Mouse (Mus musculus): ENCODE data around the gene Olfm2. TPM values are rescaled to one million over a fixed set of nuclear protein-coding genes. Genes with fewer than 3 reads are reported as not detected.
A peak's percentile ranks its signal among the peaks of the same experiment; 100 is the strongest.

Gene Olfm2
- polyA plus RNA-seq, 1 experiment from 2014 or later, result 1.1 TPM

DNA sequence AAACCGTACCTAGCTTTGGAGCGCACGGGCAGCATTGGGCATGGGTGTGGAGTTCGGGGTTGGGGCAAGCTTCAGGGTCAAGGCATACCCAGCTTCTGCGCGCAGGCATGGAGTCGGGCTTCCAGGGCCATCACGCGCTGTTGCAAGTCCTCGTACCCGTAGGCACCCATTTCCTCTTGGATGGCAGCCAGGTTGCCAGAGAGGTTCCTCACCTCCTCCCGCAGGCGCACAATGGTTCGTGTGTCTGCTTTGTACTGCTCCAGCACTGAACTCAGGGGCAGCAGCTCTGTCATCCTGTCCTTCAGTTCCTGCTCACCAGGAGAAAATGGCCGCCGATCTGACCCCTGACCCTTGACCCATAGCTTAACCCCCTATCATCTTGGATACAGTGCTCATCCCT, 74.1 kb downstream of the Olfm2 start:
- H3K4me2 ChIP-seq, result no peak overlapping the region
- ATAC-seq (ENCODE audit: insufficient number of reproducible peaks, low FRiP score), result no peak
- H3K9me3 ChIP-seq (replicated peaks), result no peaks in the 10 kb centered on the region
- WGBS, result 87% methylated on average over 16 of the region's 16 CpGs
- H3K4me1 ChIP-seq (replicated peaks), result 0 out of 2 replicates have a peak, but pooled peaks cover 5% of the 10 kb centered on the region
- H3K27me3 ChIP-seq (replicated peaks), result no peaks in the 10 kb centered on the region
- H3K36me3 ChIP-seq, result no peaks in the 10 kb centered on the region
- H3K27ac ChIP-seq (ENCODE audit: poor library complexity, severe bottlenecking), result no peak overlapping the region
- H3K4me3 ChIP-seq, result no peak overlapping the region
- H3K9ac ChIP-seq, result no peak overlapping the region

DNA sequence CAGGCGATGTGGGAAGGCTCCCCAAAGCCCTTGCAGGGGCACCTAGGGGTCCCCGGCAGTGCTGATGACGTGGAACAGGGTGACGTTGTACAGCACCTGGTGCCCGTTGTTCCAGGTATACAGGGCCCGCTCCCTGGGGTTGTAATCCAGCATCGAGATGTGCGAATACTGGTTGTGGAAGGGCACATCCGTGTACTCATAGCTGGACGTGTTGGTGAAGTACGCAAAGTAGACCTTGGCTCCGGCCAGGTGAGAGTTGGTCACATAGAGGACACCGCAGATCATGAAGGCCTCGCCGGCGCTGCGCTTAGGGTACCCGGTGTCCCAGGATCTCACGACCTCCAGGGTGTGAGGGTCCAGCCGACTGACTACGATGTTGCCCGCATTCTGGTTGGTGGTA, 78.1 kb downstream of the Olfm2 start:
- H3K4me3 ChIP-seq, result no peak overlapping the region
- WGBS, result 91% methylated on average over 22 of the region's 22 CpGs
- peaks cover 20% of the 10 kb centered on the region for H3K36me3 ChIP-seq
- no peak overlapping the region for H3K27ac ChIP-seq (ENCODE audit: poor library complexity, severe bottlenecking)
- no peak overlapping the region for H3K4me2 ChIP-seq
- ATAC-seq (ENCODE audit: insufficient number of reproducible peaks, low FRiP score), result no peak
- H3K4me1 ChIP-seq (replicated peaks), result 0 out of 2 replicates have a peak, but pooled peaks cover 4% of the 10 kb centered on the region
- H3K9ac ChIP-seq, result no peak overlapping the region
- H3K9me3 ChIP-seq (replicated peaks), result no peaks in the 10 kb centered on the region
- no peaks in the 10 kb centered on the region for H3K27me3 ChIP-seq (replicated peaks)

DNA sequence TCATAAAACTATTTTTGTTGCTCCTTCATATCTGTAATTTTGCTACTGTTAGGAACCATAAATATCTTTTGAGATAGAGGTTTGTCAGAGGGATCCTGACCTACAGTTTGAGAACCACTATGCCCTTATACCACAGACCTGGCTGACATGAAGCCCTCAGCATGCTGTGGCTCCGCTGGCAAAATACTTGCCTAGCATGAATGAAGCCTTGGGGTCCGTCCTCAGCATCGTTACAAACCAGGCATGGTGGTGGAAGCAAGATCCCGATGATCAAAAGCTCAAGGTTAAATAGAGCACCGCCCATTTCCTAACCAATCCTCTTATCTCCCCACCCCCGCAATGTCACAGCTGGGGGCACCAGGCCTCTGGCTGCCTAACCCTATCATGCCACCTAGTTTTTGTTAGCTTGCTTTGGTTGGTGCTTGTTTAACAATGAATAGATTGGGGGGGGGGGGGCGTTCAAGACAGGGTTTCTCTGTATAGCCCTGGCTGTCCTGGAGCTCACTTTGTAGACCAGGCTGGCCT, 79.6 kb downstream of the Olfm2 start:
- Histone ChIP-seq H3K27me3 (replicated peaks) (no peaks in the 10 kb centered on the region), H3K9me3 (replicated peaks) (no peaks in the 10 kb centered on the region), H3K4me1 (replicated peaks) (0 out of 2 replicates have a peak, but pooled peaks cover 4% of the 10 kb centered on the region), H3K4me3 (no peak overlapping the region), H3K4me2 (no peak overlapping the region), H3K27ac (ENCODE audit: poor library complexity, severe bottlenecking) (no peak overlapping the region), H3K9ac (no peak overlapping the region), H3K36me3 (peaks cover 34% of the 10 kb centered on the region)
- no peak for ATAC-seq (ENCODE audit: insufficient number of reproducible peaks, low FRiP score)
- 5% methylated on average over 7 of the region's 7 CpGs for WGBS

DNA sequence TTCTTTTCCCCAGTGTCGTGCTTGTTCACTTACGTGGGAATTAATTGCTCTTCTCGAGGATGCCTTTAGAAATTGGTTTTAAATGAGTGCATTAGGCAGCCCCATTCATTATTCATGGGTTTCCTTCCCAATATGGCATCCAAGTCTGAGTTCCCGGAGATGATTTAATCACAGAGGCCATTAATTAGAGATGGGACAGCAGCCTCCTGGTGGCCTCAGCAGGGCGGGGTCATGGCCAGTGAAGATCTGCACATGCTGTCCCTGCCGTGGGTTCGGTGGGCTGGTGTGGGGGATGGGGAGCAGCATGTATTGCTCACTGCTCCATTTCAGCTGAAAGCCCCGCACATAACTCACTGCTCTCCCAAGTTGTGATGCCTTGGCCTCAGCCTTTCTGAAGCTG, 80.2 kb downstream of the Olfm2 start:
- H3K9me3 ChIP-seq (replicated peaks), result no peaks in the 10 kb centered on the region
- H3K27me3 ChIP-seq (replicated peaks), result no peaks in the 10 kb centered on the region
- H3K9ac ChIP-seq, result no peak overlapping the region
- H3K27ac ChIP-seq (ENCODE audit: poor library complexity, severe bottlenecking), result no peak overlapping the region
- H3K4me3 ChIP-seq, result no peak overlapping the region
- peaks cover 41% of the 10 kb centered on the region for H3K36me3 ChIP-seq
- no peak for ATAC-seq (ENCODE audit: insufficient number of reproducible peaks, low FRiP score)
- no peak overlapping the region for H3K4me2 ChIP-seq
- 40% methylated on average over 8 of the region's 8 CpGs for WGBS
- 0 out of 2 replicates have a peak, but pooled peaks cover 4% of the 10 kb centered on the region for H3K4me1 ChIP-seq (replicated peaks)

DNA sequence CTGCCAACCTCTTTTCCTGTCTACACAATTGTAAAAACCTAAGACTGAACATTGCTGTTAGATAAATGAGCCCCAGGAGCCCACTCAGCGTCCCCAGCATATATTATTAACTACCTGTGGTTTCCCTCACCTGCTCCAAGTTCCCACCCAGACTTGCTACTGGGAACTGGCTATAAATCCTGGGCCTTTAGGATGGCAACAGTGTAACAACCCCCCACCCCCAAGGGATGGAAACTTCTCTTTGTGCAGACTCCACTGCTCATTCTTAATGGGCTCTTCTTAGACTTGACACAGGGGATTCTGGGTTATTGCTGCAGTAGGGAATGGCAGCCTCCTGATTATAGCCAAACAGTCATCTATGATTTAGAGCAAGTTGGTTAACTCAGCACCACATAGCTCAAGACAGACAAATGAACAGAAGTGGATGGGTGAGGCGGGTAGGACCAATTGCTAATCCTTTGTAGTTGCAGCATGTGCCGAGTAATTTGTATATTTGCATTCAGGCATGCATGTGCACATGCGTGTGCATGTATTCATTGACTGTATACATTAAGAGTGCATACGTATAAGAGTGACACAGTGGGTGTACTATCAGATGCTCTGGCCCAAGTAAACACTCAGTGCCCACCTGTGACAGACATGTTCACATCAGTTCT, 81.0 kb downstream of the Olfm2 start:
- peaks cover 49% of the 10 kb centered on the region for H3K36me3 ChIP-seq
- ATAC-seq (ENCODE audit: insufficient number of reproducible peaks, low FRiP score), result no peak
- no peaks in the 10 kb centered on the region for H3K9me3 ChIP-seq (replicated peaks)
- H3K4me2 ChIP-seq, result no peak overlapping the region
- H3K27ac ChIP-seq (ENCODE audit: poor library complexity, severe bottlenecking), result no peak overlapping the region
- H3K4me1 ChIP-seq (replicated peaks), result 0 out of 2 replicates have a peak, but pooled peaks cover 4% of the 10 kb centered on the region
- 80% methylated on average over 5 of the region's 5 CpGs for WGBS
- H3K27me3 ChIP-seq (replicated peaks), result no peaks in the 10 kb centered on the region
- H3K4me3 ChIP-seq, result no peak overlapping the region
- no peak overlapping the region for H3K9ac ChIP-seq

DNA sequence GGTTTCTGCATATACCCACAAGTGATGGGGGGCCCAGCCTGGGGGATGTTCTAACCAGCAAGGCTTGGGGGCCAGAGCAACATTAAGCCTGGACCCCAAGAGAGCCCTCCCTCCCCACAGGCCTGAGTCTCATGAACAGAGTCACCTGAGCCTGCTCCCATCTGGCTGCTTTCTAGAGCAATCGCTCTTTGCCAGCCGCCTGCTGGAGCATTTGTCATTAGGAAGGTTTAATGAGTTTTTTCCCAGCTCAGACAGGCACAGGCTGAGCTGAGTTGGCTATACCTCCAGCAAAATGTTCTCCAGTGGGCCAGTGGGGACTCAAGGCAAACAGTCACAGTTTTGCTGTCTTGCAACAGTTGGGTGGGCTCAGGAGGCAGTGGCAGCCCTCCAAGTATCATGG, 81.8 kb downstream of the Olfm2 start:
- WGBS, result 85% methylated on average over 2 of the region's 2 CpGs
- Histone ChIP-seq H3K4me3 (no peak overlapping the region), H3K9me3 (replicated peaks) (no peaks in the 10 kb centered on the region), H3K4me2 (no peak overlapping the region), H3K4me1 (replicated peaks) (0 out of 2 replicates have a peak, but pooled peaks cover 4% of the 10 kb centered on the region), H3K36me3 (peaks cover 53% of the 10 kb centered on the region), H3K9ac (no peak overlapping the region), H3K27me3 (replicated peaks) (no peaks in the 10 kb centered on the region), H3K27ac (ENCODE audit: poor library complexity, severe bottlenecking) (no peak overlapping the region)
- ATAC-seq (ENCODE audit: insufficient number of reproducible peaks, low FRiP score), result no peak

DNA sequence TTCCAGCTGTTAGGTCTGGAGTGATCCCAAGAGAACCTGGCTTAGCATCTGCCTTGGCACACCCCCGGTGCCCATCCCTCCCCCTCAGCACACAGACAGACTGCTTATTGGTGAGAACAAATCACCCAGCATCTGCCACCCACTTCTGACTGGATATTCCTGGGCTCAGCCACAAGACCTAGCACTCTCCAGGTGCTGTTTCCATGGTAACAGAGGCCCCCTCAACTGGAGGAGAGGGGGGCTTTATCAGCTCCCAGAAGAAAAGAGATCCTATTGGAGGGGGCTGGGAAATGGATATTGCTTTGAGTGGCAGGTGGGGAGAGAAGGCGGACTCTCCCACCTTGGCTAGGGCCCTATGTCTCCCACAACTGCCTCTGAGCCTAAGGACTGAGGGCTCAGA, 82.2 kb downstream of the Olfm2 start:
- H3K27ac ChIP-seq (ENCODE audit: poor library complexity, severe bottlenecking), result no peak overlapping the region
- H3K9ac ChIP-seq, result no peak overlapping the region
- ATAC-seq (ENCODE audit: insufficient number of reproducible peaks, low FRiP score), result no peak
- H3K4me1 ChIP-seq (replicated peaks), result 0 out of 2 replicates have a peak, but pooled peaks cover 4% of the 10 kb centered on the region
- H3K27me3 ChIP-seq (replicated peaks), result no peaks in the 10 kb centered on the region
- H3K9me3 ChIP-seq (replicated peaks), result no peaks in the 10 kb centered on the region
- H3K4me2 ChIP-seq, result no peak overlapping the region
- H3K36me3 ChIP-seq, result peaks cover 57% of the 10 kb centered on the region
- 95% methylated on average over 2 of the region's 2 CpGs for WGBS
- H3K4me3 ChIP-seq, result no peak overlapping the region

DNA sequence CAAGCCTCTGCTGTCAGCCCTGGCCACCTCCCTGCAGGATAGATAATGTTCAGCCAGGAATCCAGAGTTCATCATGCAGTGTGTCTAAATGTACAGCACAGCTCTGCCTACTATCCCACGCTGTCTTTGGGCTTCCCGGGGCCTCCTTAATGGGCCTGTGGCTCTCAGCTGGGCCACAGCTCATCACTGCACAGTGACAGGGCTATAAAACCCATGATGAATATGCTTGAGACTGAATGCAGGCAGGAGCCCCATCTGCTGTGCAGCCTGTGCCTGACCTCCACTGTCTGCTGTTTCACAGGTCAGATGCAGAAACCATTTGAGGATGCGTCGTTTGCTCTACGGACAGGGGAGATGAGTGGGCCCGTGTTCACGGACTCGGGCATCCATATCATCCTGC, 83.3 kb downstream of the Olfm2 start:
- Histone ChIP-seq H3K4me1 (replicated peaks) (peaks cover 12% of the 10 kb centered on the region), H3K4me3 (no peak overlapping the region), H3K36me3 (peaks cover 68% of the 10 kb centered on the region), H3K4me2 (no peak overlapping the region), H3K9me3 (replicated peaks) (no peaks in the 10 kb centered on the region), H3K27me3 (replicated peaks) (no peaks in the 10 kb centered on the region), H3K27ac (ENCODE audit: poor library complexity, severe bottlenecking) (no peak overlapping the region), H3K9ac (no peak overlapping the region)
- 94% methylated on average over 8 of the region's 8 CpGs for WGBS
- no peak for ATAC-seq (ENCODE audit: insufficient number of reproducible peaks, low FRiP score)

DNA sequence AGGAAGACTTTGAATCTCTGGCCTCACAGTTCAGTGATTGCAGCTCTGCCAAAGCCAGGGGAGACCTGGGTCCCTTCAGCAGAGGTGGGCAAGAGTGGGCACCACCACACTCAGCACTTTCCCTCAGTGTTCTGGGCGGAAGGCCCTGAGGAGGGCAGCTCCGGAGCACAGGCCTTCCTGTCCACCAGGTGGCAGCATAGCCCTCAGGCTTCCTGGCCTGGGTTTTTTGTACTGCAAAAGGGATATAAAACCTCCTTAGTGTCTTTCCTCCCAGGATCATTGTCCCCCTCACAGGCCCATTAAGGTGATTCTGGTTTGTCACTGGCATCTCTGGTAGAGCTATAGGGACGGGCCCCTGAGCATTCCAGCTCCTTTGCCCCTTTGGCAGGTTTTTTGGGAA, 83.8 kb downstream of the Olfm2 start:
- peaks cover 74% of the 10 kb centered on the region for H3K36me3 ChIP-seq
- H3K4me1 ChIP-seq (replicated peaks), result peaks cover 18% of the 10 kb centered on the region
- H3K9me3 ChIP-seq (replicated peaks), result no peaks in the 10 kb centered on the region
- WGBS, result 56% methylated on average over 3 of the region's 3 CpGs
- ATAC-seq (ENCODE audit: insufficient number of reproducible peaks, low FRiP score), result no peak
- H3K9ac ChIP-seq, result no peak overlapping the region
- H3K4me3 ChIP-seq, result no peak overlapping the region
- no peaks in the 10 kb centered on the region for H3K27me3 ChIP-seq (replicated peaks)
- H3K27ac ChIP-seq (ENCODE audit: poor library complexity, severe bottlenecking), result no peak overlapping the region
- H3K4me2 ChIP-seq, result no peak overlapping the region

DNA sequence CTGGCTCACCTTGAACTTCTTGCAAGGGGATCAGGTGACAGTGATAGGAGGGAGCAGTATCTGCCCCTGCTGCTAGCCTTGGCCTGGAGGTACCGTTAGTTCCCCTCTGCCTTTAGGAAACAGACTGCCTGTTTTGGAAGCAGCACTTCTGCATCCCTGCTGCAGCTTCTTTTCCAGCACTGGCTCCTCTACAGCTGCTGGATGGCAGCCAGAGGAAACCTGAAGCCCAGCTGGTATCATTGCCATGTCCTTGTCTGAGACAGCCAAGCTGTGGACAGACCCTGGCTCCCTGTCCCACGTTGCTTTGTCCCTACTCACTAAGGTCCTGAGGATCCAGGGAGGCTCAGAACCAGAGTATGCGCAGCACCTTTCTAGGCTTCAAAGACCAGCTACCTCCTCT, 88.6 kb downstream of the Olfm2 start:
- no peak overlapping the region for H3K4me3 ChIP-seq
- H3K27me3 ChIP-seq (replicated peaks), result no peaks in the 10 kb centered on the region
- H3K36me3 ChIP-seq, result peaks cover 81% of the 10 kb centered on the region
- WGBS, result 65% methylated on average over 3 of the region's 3 CpGs
- no peaks in the 10 kb centered on the region for H3K9me3 ChIP-seq (replicated peaks)
- H3K4me2 ChIP-seq, result no peak overlapping the region
- no peak overlapping the region for H3K9ac ChIP-seq
- H3K4me1 ChIP-seq (replicated peaks), result peaks cover 35% of the 10 kb centered on the region
- peak overlapping the region; percentile 26; the same call in 1 of the 2 replicates for H3K27ac ChIP-seq (ENCODE audit: poor library complexity, severe bottlenecking)
- no peak for ATAC-seq (ENCODE audit: insufficient number of reproducible peaks, low FRiP score)

DNA sequence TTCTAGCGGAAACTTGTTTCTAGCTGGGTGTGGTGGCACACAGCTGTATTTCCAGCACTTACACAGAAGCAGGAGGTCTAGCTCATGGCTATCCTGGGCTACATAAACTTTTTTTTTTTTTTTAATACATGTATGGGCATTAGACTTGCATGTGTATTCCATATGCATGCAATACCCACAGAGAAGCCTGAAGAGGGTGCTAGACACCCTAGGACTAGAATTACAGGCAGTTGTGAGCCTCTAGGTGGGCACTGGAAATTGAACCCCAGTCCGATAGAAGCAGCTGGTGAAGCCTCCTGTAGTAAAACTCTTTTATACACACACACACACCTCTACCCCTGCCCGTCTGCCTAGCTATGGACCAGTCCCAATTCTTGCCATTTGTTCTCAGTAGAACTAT, 92.3 kb downstream of the Olfm2 start:
- Histone ChIP-seq H3K9me3 (replicated peaks) (no peaks in the 10 kb centered on the region), H3K27ac (ENCODE audit: poor library complexity, severe bottlenecking) (no peak overlapping the region), H3K4me3 (no peak overlapping the region), H3K4me1 (replicated peaks) (peaks cover 40% of the 10 kb centered on the region), H3K27me3 (replicated peaks) (no peaks in the 10 kb centered on the region), H3K9ac (no peak overlapping the region), H3K4me2 (no peak overlapping the region), H3K36me3 (peaks cover 52% of the 10 kb centered on the region)
- WGBS, result 93% methylated on average over 3 of the region's 3 CpGs
- ATAC-seq (ENCODE audit: insufficient number of reproducible peaks, low FRiP score), result no peak

DNA sequence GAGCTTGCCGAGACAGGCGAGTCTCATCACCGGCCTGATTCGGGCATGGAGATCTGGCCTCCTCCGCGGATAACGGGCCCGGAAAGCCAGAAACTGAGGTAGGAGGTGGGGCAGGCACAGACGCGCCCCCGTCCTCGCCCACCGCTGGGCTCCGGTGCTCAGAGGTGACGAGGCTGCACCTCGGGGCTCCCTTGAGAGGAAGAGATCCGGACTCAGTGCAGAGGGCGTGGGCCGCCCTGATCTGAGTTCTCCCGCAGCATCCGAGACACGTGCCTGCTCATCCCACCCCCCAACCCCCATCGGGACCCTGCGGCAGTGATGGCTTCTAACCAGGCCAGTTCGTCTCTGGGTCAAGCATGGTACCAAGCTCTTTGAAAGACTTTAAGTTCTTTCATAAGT, 93.9 kb downstream of the Olfm2 start:
- Histone ChIP-seq H3K4me1 (replicated peaks) (peaks cover 26% of the 10 kb centered on the region), H3K4me2 (peak overlapping the region; percentile 86), H3K36me3 (peaks cover 47% of the 10 kb centered on the region), H3K27ac (ENCODE audit: poor library complexity, severe bottlenecking) (no peak overlapping the region), H3K27me3 (replicated peaks) (no peaks in the 10 kb centered on the region), H3K4me3 (peak overlapping the region; percentile 92), H3K9ac (peak overlapping the region; percentile 93), H3K9me3 (replicated peaks) (no peaks in the 10 kb centered on the region)
- ATAC-seq (ENCODE audit: insufficient number of reproducible peaks, low FRiP score), result peak; percentile 30
- 0% methylated on average over 25 of the region's 25 CpGs for WGBS

All from heart, embryonic 12.5 days (tissue).